Mouse (Mus musculus): Measurements from ENCODE around the gene 4930558K02Rik. TPM values are rescaled to one million over a fixed set of nuclear protein-coding genes. Genes with fewer than 3 reads are reported as not detected.

Gene 4930558K02Rik
- total and polyA plus RNA-seq, 2 experiments, result not detected

- Histone ChIP-seq H3K9ac (ENCODE audit: low read depth, low read length) (peak within 1 kb of the TSS; percentile 85), H3K4me1 (ENCODE audit: control insufficient read depth, insufficient read depth, low read length) (no peaks in the 10 kb centered on the region; the same call in none of the 2 replicates), H3K36me3 (ENCODE audit: control insufficient read depth, insufficient read depth, low read length) (no peaks in the 10 kb centered on the region; the same call in 1 of the 2 replicates), H3K27ac (replicated peaks; ENCODE audit: insufficient read depth, low read depth, low read length) (peak within 1 kb of the TSS; percentile 18; the same call in 1 of the 2 replicates), H3K4me3 (ENCODE audit: insufficient read depth, low read depth, low read length) (peak within 1 kb of the TSS; percentile 85), H3K27me3 (ENCODE audit: control insufficient read depth, insufficient read depth, low read length) (no peaks in the 10 kb centered on the region), H3K79me2 (ENCODE audit: control insufficient read depth, insufficient read depth, low read length) (peaks cover 7% of the 10 kb centered on the region; the same call in 1 of the 2 replicates)
- WGBS, result 2% methylated on average over 38 of the region's 38 CpGs
- DNase-seq (ENCODE audit: extremely low read depth, low read depth, low spot score), result peak; percentile 84
- TF ChIP-seq POLR2A (IDR thresholded peaks at IDR 0.05; ENCODE audit: extremely low read depth, insufficient read depth, low read length) (0 out of 2 replicates have a peak, but pooled peaks have one; percentile 30), CTCF (IDR thresholded peaks at IDR 0.05; ENCODE audit: low read depth, low read length) (peak; percentile 90)
Measured at GRCm38 (mm10) chr1:161968589-161969407, 10.6 kb downstream of the 4930558K02Rik start, which contains the start of gene Pigc. TSS of gene Pigc (plus strand) at chr1:161969186.

GRCm38 (mm10) chr1:161967936-161968335, 11.5 kb downstream of the 4930558K02Rik start:
- Histone ChIP-seq H3K4me3 (ENCODE audit: insufficient read depth, low read depth, low read length) (no peak overlapping the region), H3K4me1 (ENCODE audit: control insufficient read depth, insufficient read depth, low read length) (no peaks in the 10 kb centered on the region; the same call in none of the 2 replicates), H3K9ac (ENCODE audit: low read depth, low read length) (no peak overlapping the region), H3K79me2 (ENCODE audit: control insufficient read depth, insufficient read depth, low read length) (peaks cover 7% of the 10 kb centered on the region; the same call in 1 of the 2 replicates), H3K36me3 (ENCODE audit: control insufficient read depth, insufficient read depth, low read length) (no peaks in the 10 kb centered on the region; the same call in 1 of the 2 replicates), H3K27ac (replicated peaks; ENCODE audit: insufficient read depth, low read depth, low read length) (no peak overlapping the region), H3K27me3 (ENCODE audit: control insufficient read depth, insufficient read depth, low read length) (no peaks in the 10 kb centered on the region)
- DNase-seq (ENCODE audit: extremely low read depth, low read depth, low spot score), result no peak
- 75% methylated on average over 2 of the region's 2 CpGs for WGBS
- TF ChIP-seq POLR2A (IDR thresholded peaks at IDR 0.05; ENCODE audit: extremely low read depth, insufficient read depth, low read length), result no peak
- no peak for TF ChIP-seq CTCF (IDR thresholded peaks at IDR 0.05; ENCODE audit: low read depth, low read length)

- TF ChIP-seq CTCF (IDR thresholded peaks at IDR 0.05; ENCODE audit: low read depth, low read length) (peak; percentile 61), POLR2A (IDR thresholded peaks at IDR 0.05; ENCODE audit: extremely low read depth, insufficient read depth, low read length) (no peak)
- Histone ChIP-seq H3K4me1 (ENCODE audit: control insufficient read depth, insufficient read depth, low read length) (peaks cover 2% of the 10 kb centered on the region; the same call in 1 of the 2 replicates), H3K27ac (replicated peaks; ENCODE audit: insufficient read depth, low read depth, low read length) (no peak overlapping the region), H3K27me3 (ENCODE audit: control insufficient read depth, insufficient read depth, low read length) (no peaks in the 10 kb centered on the region), H3K36me3 (ENCODE audit: control insufficient read depth, insufficient read depth, low read length) (no peaks in the 10 kb centered on the region), H3K4me3 (ENCODE audit: insufficient read depth, low read depth, low read length) (no peak overlapping the region), H3K9ac (ENCODE audit: low read depth, low read length) (no peak overlapping the region), H3K79me2 (ENCODE audit: control insufficient read depth, insufficient read depth, low read length) (no peaks in the 10 kb centered on the region)
- DNase-seq (ENCODE audit: extremely low read depth, low read depth, low spot score), result peak; percentile 47
- WGBS, result 50% methylated on average over 3 of the region's 3 CpGs
Measured at GRCm38 (mm10) chr1:161962465-161963377, 16.7 kb downstream of the 4930558K02Rik start.

GRCm38 (mm10) chr1:161957964-161958950, 21.2 kb downstream of the 4930558K02Rik start:
- Histone ChIP-seq H3K36me3 (ENCODE audit: control insufficient read depth, insufficient read depth, low read length) (no peaks in the 10 kb centered on the region), H3K79me2 (ENCODE audit: control insufficient read depth, insufficient read depth, low read length) (no peaks in the 10 kb centered on the region), H3K27me3 (ENCODE audit: control insufficient read depth, insufficient read depth, low read length) (no peaks in the 10 kb centered on the region), H3K9ac (ENCODE audit: low read depth, low read length) (no peak overlapping the region), H3K27ac (replicated peaks; ENCODE audit: insufficient read depth, low read depth, low read length) (no peak overlapping the region), H3K4me1 (ENCODE audit: control insufficient read depth, insufficient read depth, low read length) (peaks cover 3% of the 10 kb centered on the region; the same call in 1 of the 2 replicates), H3K4me3 (ENCODE audit: insufficient read depth, low read depth, low read length) (0 out of 2 replicates have a peak overlapping the region, but pooled peaks have one; percentile 18)
- no peak for TF ChIP-seq POLR2A (IDR thresholded peaks at IDR 0.05; ENCODE audit: extremely low read depth, insufficient read depth, low read length)
- no peak for TF ChIP-seq CTCF (IDR thresholded peaks at IDR 0.05; ENCODE audit: low read depth, low read length)
- WGBS, result 69% methylated on average over 19 of the region's 19 CpGs
- DNase-seq (ENCODE audit: extremely low read depth, low read depth, low spot score), result peak; percentile 88

Data from liver, adult 2 months (tissue).